Mouse (Mus musculus): ENCODE data around the gene Olfr507. TPM values are rescaled to one million over a fixed set of nuclear protein-coding genes. Genes with fewer than 3 reads are reported as not detected.
"Not testable (repeated sequence)": the region's sequence is repeated elsewhere in the genome, so short reads cannot be mapped to it uniquely, and the experiment has no call there.

Gene Olfr507
- total RNA-seq (2021): not detected
- long read RNA-seq, experiment 1: 0 reads
- long read RNA-seq, experiment 2: 0 reads

GRCm38 (mm10) chr7:108621514-108621913, at the start of gene Olfr507:
Gene Olfr507, plus strand, starts transcription at chr7:108621814.
- no peak for DNase-seq (ENCODE audit: low spot score in 2 of 2)

GRCm38 (mm10) chr7:108589797-108590196, 31.8 kb upstream of the Olfr507 start:
- DNase-seq (ENCODE audit: low spot score in 2 of 2): no peak

- not testable (repeated sequence) for DNase-seq (ENCODE audit: low spot score in 2 of 2)
Measured at GRCm38 (mm10) chr7:108601916-108602315, 19.7 kb upstream of the Olfr507 start.

GRCm38 (mm10) chr7:108610487-108610886, 11.1 kb upstream of the Olfr507 start, which contains the start of gene Olfr506:
Gene Olfr506, plus strand, starts transcription at chr7:108610787.
- no peak for DNase-seq (ENCODE audit: low spot score in 2 of 2)

DNA sequence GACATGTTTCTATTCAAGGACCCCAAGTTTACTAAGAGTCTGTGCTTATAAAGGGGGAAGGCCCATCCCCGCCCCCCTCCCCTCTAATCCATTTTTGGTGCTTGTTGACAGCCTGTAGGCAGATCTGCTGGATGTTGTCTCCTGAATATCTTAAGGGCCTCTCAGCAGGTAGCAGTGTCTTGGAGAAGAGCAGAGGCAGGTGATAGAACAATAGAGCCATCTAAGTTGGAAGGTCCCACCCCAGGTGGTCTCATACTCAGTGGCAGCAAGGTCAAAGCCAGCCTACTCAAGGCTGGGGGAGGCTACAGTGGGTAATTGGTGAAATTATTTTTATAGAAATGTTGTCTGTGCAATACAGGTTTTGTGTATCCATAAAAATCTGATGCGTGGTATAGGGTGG, 7.5 kb upstream of the Olfr507 start:
- DNase-seq (ENCODE audit: low spot score in 2 of 2): no peak

DNA sequence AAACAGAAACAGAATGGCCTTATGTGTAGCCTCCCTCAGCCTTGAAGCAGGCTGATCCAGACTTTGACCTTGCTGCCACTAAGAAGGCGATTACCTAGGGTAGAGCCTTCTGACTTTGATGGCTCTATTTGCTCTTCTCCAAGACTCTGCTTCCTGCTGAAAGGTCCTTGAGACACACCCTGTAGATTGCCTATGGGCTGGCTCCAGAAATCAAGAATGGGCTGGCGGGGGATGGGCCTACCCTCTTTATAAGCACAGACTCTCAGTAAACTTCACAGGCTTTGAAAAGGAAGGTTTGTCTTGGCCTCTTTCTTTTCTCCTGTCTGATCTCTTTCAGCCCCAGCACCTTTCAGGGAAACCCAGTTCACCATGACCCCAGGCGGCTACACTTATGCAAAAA, 4.8 kb upstream of the Olfr507 start:
- not testable (repeated sequence) for DNase-seq (ENCODE audit: low spot score in 2 of 2)

DNA sequence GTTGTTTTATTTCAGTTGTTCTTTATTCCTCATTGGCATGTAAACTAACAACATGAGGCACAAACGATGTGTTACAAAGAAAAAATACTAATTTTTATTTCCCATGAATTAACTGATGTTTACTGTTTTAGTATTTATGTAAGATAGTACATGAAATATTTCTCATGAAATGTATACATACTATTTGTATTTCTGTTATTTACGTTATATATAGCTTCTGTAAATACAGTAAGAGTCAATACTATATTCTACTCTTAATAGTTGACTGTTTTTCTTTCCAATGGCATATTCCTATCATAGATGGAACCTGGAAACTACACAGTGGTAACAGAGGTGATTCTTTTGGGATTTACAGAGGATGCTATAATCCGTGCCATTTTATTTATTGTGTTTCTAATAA, 8.1 kb downstream of the Olfr507 start, which contains the start of gene Olfr508:
Gene Olfr508, plus strand, starts transcription at position 301 of the 400 bp plus-strand sequence.
- DNase-seq (ENCODE audit: low spot score in 2 of 2): no peak

- DNase-seq (ENCODE audit: low spot score in 2 of 2): no peak
Measured at GRCm38 (mm10) chr7:108651806-108652205, 30.2 kb downstream of the Olfr507 start, which contains the start of gene Olfr509. Gene Olfr509, minus strand, starts transcription at chr7:108651906.

GRCm38 (mm10) chr7:108662419-108662818, 40.8 kb downstream of the Olfr507 start:
- DNase-seq (ENCODE audit: low spot score in 2 of 2): no peak

DNA sequence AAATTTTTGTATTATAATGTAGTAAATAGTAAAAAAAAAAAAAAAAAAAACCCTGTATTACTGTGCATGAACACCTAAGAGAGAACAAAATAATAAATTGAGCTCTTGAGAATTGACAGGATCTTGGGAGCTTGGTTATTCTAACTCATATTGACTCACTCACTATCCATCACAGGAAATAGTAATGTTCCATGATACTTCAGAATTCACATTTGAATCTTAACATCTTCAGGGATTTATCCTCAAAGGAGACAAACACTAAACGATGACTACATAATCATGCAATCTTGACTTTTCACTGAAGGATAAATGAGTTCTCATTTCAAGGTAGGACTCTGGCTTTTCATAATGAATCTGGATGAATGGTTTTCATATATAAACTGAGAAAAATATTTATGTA, 44.5 kb downstream of the Olfr507 start, which contains the start of gene Olfr510:
Gene Olfr510, plus strand, starts transcription at position 301 of the 400 bp plus-strand sequence.
- no peak for DNase-seq (ENCODE audit: low spot score in 2 of 2)

GRCm38 (mm10) chr7:108671058-108671457, 49.4 kb downstream of the Olfr507 start:
- no peak for DNase-seq (ENCODE audit: low spot score in 2 of 2)

Other genes starting within 250 kb of the Olfr507 start
- gene Olfr495, start 228.6 kb upstream of the Olfr507 start, total RNA-seq (2021): not detected
- gene Olfr497, start 201.4 kb upstream of the Olfr507 start, total RNA-seq (2021): not detected
- gene Olfr498, start 156.5 kb upstream of the Olfr507 start, total RNA-seq (2021): not detected
- not detected for gene Olfr502, start 96.7 kb upstream of the Olfr507 start, total RNA-seq (2021)
- gene Olfr503, start 77.3 kb upstream of the Olfr507 start, total RNA-seq (2021): not detected
- not detected for gene Olfr504, start 56.0 kb upstream of the Olfr507 start, total RNA-seq (2021)
- not detected for gene Olfr506, start 11.0 kb upstream of the Olfr507 start, total RNA-seq (2021)
- not detected for gene Olfr508, start 8.2 kb downstream of the Olfr507 start, total RNA-seq (2021)
- not detected for gene Olfr509, start 30.1 kb downstream of the Olfr507 start, total RNA-seq (2021)
- not detected for gene Olfr510, start 44.6 kb downstream of the Olfr507 start, total RNA-seq (2021)
- not detected for gene Olfr512, start 91.5 kb downstream of the Olfr507 start, total RNA-seq (2021)
- gene Olfr513, start 129.2 kb downstream of the Olfr507 start, total RNA-seq (2021): not detected
- gene Olfr514, start 204.2 kb downstream of the Olfr507 start, total RNA-seq (2021): not detected
- gene Olfr516, start 228.7 kb downstream of the Olfr507 start, total RNA-seq (2021): not detected